Mouse (Mus musculus): Measurements from ENCODE around the gene Mast4. TPM values are rescaled to one million over a fixed set of nuclear protein-coding genes. Genes with fewer than 3 reads are reported as not detected.
A peak's percentile ranks its signal among the peaks of the same experiment; 100 is the strongest.

Gene Mast4
- polyA plus RNA-seq, 1 experiment from 2014 or later, result 2.8 TPM

DNA sequence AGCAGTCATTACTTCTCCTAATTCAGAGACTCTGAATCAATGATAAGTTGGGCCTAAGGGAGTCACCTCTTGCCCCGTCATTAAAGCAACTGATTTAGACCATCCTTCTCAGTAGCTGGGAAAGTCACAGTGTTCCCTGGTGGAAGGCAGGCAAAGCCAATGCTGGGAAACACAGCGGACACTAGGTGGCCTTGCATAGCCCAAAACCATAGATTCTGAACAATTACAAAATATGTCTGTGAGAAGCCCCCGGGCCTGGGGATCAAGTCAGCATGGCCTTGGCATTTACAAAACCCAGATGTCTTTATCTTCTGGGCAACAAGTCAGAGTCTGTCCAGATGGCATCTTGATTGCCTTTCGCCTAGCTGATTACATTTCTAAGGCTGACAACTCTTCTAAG is 649.4 kb downstream of the Mast4 start:
- TF ChIP-seq EP300 (IDR thresholded peaks at IDR 0.05; ENCODE audit: low read depth) (no peak), CTCF (IDR thresholded peaks at IDR 0.05; ENCODE audit: low read depth) (peak; percentile 20; the same call in 1 of the 2 replicates)
- H3K36me3 ChIP-seq (replicated peaks; ENCODE audit: insufficient read depth, low read length), result no peaks in the 10 kb centered on the region
- no peak for DNase-seq
- no peak overlapping the region for H3K9ac ChIP-seq (replicated peaks)
- no peaks in the 10 kb centered on the region for H3K9me3 ChIP-seq (ENCODE audit: low read length)
- H3K4me2 ChIP-seq (ENCODE audit: low read depth, low read length), result no peak overlapping the region
- H3K4me1 ChIP-seq (ENCODE audit: insufficient read depth), result peaks cover 7% of the 10 kb centered on the region
- ATAC-seq, result no peak
- WGBS (ENCODE audit: insufficient replicate concordance), result 64% methylated on average over 4 of the region's 4 CpGs
- no peak overlapping the region for H3K4me3 ChIP-seq (ENCODE audit: low read depth, low read length)
- H3K27me3 ChIP-seq (ENCODE audit: insufficient read depth, low read length), result no peaks in the 10 kb centered on the region
- no peak overlapping the region for H3K27ac ChIP-seq (ENCODE audit: low read depth)
